Mouse (Mus musculus): ENCODE measurements around the gene Gm20873. TPM values are rescaled to one million over a fixed set of nuclear protein-coding genes. Genes with fewer than 3 reads are reported as not detected.
"Not testable (repeated sequence)": the region's sequence is repeated elsewhere in the genome, so short reads cannot be mapped to it uniquely, and the experiment has no call there.

Gm20873 gene
- total RNA-seq (2021), result not detected
- long read RNA-seq, experiment 1, result 0 reads
- long read RNA-seq, experiment 2, result 0 reads

- DNase-seq, result not testable (repeated sequence)
These were observed at the start of gene Gm20873 for GRCm38 (mm10) chrY:6266798-6267197. Gm20873 (plus strand) TSS chrY:6267098.

- DNase-seq, result not testable (repeated sequence)
These were observed 29.0 kb upstream of the Gm20873 start, which contains the start of gene Gm21746 for GRCm38 (mm10) chrY:6237895-6238294. Gm21746 (minus strand) TSS chrY:6237995.

Other genes with a start within 250 kb of the Gm20873 start
- gene Gm21746, start 29.1 kb upstream of the Gm20873 start, total RNA-seq (2021), result not detected

All from gastrocnemius, postnatal 25 days (tissue).